In genomic region chr11:52228722-52229448, GRCm38 (mm10) we compare ENCODE assay signal across 21 mouse cellular contexts. TPM values are rescaled to one million over a fixed set of nuclear protein-coding genes. Genes with fewer than 3 reads are reported as not detected.
"Had no signal": no experiment of that assay in that cellular context is flagged by ENCODE, and none has a peak within 500 bp of the region (broad histone marks: within the 10 kb centered on the region; RNA-seq: fewer than 3 reads in every experiment).

No protein-coding gene starts in this region.

- H3K4me3 ChIP-seq: limb, embryonic 12.5 days; liver, embryonic 13.5 days; lung, embryonic 15.5 days; midbrain, embryonic 12.5 days had no signal

- H3K9me3 ChIP-seq: limb, embryonic 12.5 days; liver, embryonic 13.5 days; lung, embryonic 15.5 days; midbrain, embryonic 12.5 days had no signal

- H3K27me3 ChIP-seq: lung, embryonic 15.5 days had no signal

- H3K36me3 ChIP-seq: limb, embryonic 12.5 days; liver, embryonic 13.5 days; lung, embryonic 15.5 days; midbrain, embryonic 12.5 days had no signal

- H3K9ac ChIP-seq: limb, embryonic 12.5 days; liver, embryonic 13.5 days; liver, postnatal 0 days; lung, embryonic 15.5 days; midbrain, embryonic 12.5 days had no signal

- DNase-seq: kidney, postnatal 36 days; layer of hippocampus, adult 9-11 months; liver; liver, embryonic 13.5 days; liver, postnatal 0 days; lung, postnatal 14 days; right cerebral cortex, postnatal 25 days; thymus, adult 18-20 months; thymus, postnatal 14 days had no signal

- H3K27ac ChIP-seq: kidney, postnatal 0 days; limb, embryonic 12.5 days; liver, embryonic 13.5 days; lung, embryonic 15.5 days; macrophage; midbrain, embryonic 12.5 days had no signal

- ATAC-seq: liver, postnatal 0 days; midbrain, embryonic 16.5 days had no signal

RNA-seq across cellular contexts. Expression of gene Olfr1371, which starts 15.1 kb away (rescaled TPM):
- total RNA-seq: layer of hippocampus, adult 18-20 months; left cerebral cortex, postnatal 36 days; megakaryocyte-erythroid progenitor cell, adult 5-6 weeks had no signal
- polyA plus RNA-seq: kidney, postnatal 0 days; limb, embryonic 12.5 days; liver, embryonic 13.5 days; liver, postnatal 0 days; lung, embryonic 15.5 days; macrophage; midbrain, embryonic 12.5 days; midbrain, embryonic 16.5 days; neural tube, embryonic 14.5 days; small intestine, adult 2 months; stomach, embryonic 16.5 days had no signal
